ENCODE assay signal across 18 mouse cellular contexts in the genomic region with DNA sequence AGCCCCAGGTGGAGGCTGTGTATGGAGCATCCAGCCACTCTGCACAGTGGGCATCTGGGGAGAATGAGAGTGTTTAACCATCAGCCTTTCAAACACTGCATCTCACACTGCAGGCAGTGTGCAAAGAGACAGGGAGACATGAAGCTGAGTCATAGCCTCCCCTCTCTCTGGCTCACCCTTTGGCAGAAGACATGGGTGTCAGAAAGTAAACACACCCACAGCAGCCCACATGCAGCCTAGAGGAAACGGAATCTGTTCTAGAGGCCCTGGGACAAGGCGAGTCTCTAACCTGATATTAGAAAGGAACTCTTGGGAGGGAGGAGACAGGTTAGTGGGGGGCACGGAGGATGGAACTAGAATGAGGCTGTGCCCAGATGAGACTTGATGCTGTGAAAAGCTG. TPM values are rescaled to one million over a fixed set of nuclear protein-coding genes. Genes with fewer than 3 reads are reported as not detected.
"Had no signal": no experiment of that assay in that cellular context is flagged by ENCODE, and none has a peak within 500 bp of the region (broad histone marks: within the 10 kb centered on the region; RNA-seq: fewer than 3 reads in every experiment).

No protein-coding gene starts in this region.

- H3K9me3 ChIP-seq: limb, embryonic 12.5 days; liver, embryonic 13.5 days; lung, embryonic 15.5 days; midbrain, embryonic 15.5 days; neural tube, embryonic 12.5 days had no signal

- H3K4me2 ChIP-seq: limb, embryonic 12.5 days; liver, embryonic 13.5 days; lung, embryonic 15.5 days; midbrain, embryonic 11.5 days; midbrain, embryonic 15.5 days; neural tube, embryonic 12.5 days had no signal

- H3K9ac ChIP-seq: limb, embryonic 12.5 days; liver, embryonic 13.5 days; liver, postnatal 0 days; lung, embryonic 15.5 days; midbrain, embryonic 15.5 days; neural tube, embryonic 12.5 days had no signal

- H3K27ac ChIP-seq: limb, embryonic 12.5 days; liver, embryonic 13.5 days; lung, embryonic 15.5 days; macrophage; midbrain, embryonic 15.5 days; neural tube, embryonic 12.5 days had no signal

- H3K4me1 ChIP-seq: limb, embryonic 12.5 days; liver, embryonic 13.5 days; lung, embryonic 15.5 days; megakaryocyte, embryonic 14.5 days; midbrain, embryonic 15.5 days; neural tube, embryonic 12.5 days had no signal

- DNase-seq: kidney, adult 18-20 months; kidney, postnatal 10 days; kidney, postnatal 4 days; liver; liver, embryonic 13.5 days; liver, postnatal 0 days; lung, postnatal 14 days; retina, postnatal 1 day; thymus, postnatal 4 days had no signal

- ATAC-seq: liver, postnatal 0 days; midbrain, embryonic 15.5 days had no signal

- H3K27me3 ChIP-seq: limb, embryonic 12.5 days; liver, embryonic 13.5 days; lung, embryonic 15.5 days; megakaryocyte, embryonic 14.5 days; midbrain, embryonic 15.5 days; neural tube, embryonic 12.5 days had no signal

- H3K36me3 ChIP-seq: limb, embryonic 12.5 days; liver, embryonic 13.5 days; lung, embryonic 15.5 days; midbrain, embryonic 15.5 days; neural tube, embryonic 12.5 days had no signal

- H3K4me3 ChIP-seq: limb, embryonic 12.5 days; liver, embryonic 13.5 days; lung, embryonic 15.5 days; megakaryocyte, embryonic 14.5 days; midbrain, embryonic 15.5 days; neural tube, embryonic 12.5 days had no signal

RNA-seq across cellular contexts. Expression of gene Vstm2b, which starts 18.6 kb away (rescaled TPM):
- total RNA-seq: monocyte, adult 5-6 weeks; neutrophil, adult 5-6 weeks had no signal
- polyA plus RNA-seq: liver, embryonic 13.5 days; macrophage had no signal
